32 mouse cellular contexts compared by ENCODE assay signal in genomic region chr1:165506303-165506702, GRCm38 (mm10). TPM values are rescaled to one million over a fixed set of nuclear protein-coding genes. Genes with fewer than 3 reads are reported as not detected.
DNase-seq lines count a peak whose midpoint lies in the region; ATAC-seq lines count a peak whose summit lies in the region.
"Had no signal": no experiment of that assay in that cellular context is flagged by ENCODE, and none has a peak within 500 bp of the region (broad histone marks: within the 10 kb centered on the region; RNA-seq: fewer than 3 reads in every experiment).

No protein-coding gene starts in this region.

- H3K36me3 ChIP-seq in liver, embryonic 16.5 days (ENCODE audit: control insufficient read depth, insufficient read depth), result no peaks in the 10 kb centered on the region
- no peaks in the 10 kb centered on the region for H3K36me3 ChIP-seq in liver, embryonic 12.5 days
- H3K36me3 ChIP-seq: forebrain, embryonic 10.5 days; G1E; heart, embryonic 13.5 days had no signal

- peak; percentile 7 for DNase-seq in adrenal gland, postnatal 14 days
- DNase-seq in adrenal gland, adult 8-10 months, result no peak
- no peak for DNase-seq in urinary bladder, postnatal 36 days (ENCODE audit: low spot score in 2 of 2)
- DNase-seq in thymus, postnatal 14 days, result no peak
- DNase-seq: adrenal gland, postnatal 25 days; B cell, adult 2 months; cerebellum, adult 11 months; cerebellum, adult 8-10 months; cerebellum, postnatal 10 days; cerebellum, postnatal 36 days; gastrocnemius, postnatal 10 days; gastrocnemius, postnatal 36 days; heart, adult 18-20 months; heart, postnatal 14 days; heart, postnatal 4 days had no signal

- 48% methylated on average over 6 of the region's 6 CpGs for WGBS in liver, embryonic 16.5 days (ENCODE audit: insufficient replicate concordance)
- WGBS in liver, embryonic 12.5 days (ENCODE audit: insufficient replicate concordance), result 57% methylated on average over 6 of the region's 6 CpGs

- no peaks in the 10 kb centered on the region for H3K9me3 ChIP-seq in liver, embryonic 16.5 days (replicated peaks; ENCODE audit: control insufficient read depth, low read length)
- no peaks in the 10 kb centered on the region for H3K9me3 ChIP-seq in liver, embryonic 12.5 days (replicated peaks)
- H3K9me3 ChIP-seq: forebrain, embryonic 10.5 days; forebrain, embryonic 13.5 days; G1E; heart, embryonic 13.5 days had no signal

- no peak overlapping the region for H3K4me2 ChIP-seq in liver, embryonic 16.5 days (ENCODE audit: low read depth, low read length)
- H3K4me2 ChIP-seq in liver, embryonic 12.5 days, result no peak overlapping the region
- H3K4me2 ChIP-seq: forebrain, embryonic 13.5 days; heart, embryonic 13.5 days; hindbrain, embryonic 14.5 days had no signal

- H3K4me1 ChIP-seq in liver, embryonic 16.5 days (ENCODE audit: control insufficient read depth, low read depth, low read length), result no peaks in the 10 kb centered on the region
- H3K4me1 ChIP-seq in liver, embryonic 12.5 days, result peaks cover 7% of the 10 kb centered on the region
- no peaks in the 10 kb centered on the region; the same call in 1 of the 2 replicates for H3K4me1 ChIP-seq in brown adipose tissue, adult 24 weeks (ENCODE audit: control insufficient read depth, insufficient read depth, insufficient read length, low read length)
- H3K4me1 ChIP-seq: forebrain, embryonic 13.5 days had no signal

- no peak overlapping the region for H3K4me3 ChIP-seq in liver, embryonic 16.5 days (ENCODE audit: low read depth, low read length)
- H3K4me3 ChIP-seq in liver, embryonic 12.5 days, result no peak overlapping the region
- H3K4me3 ChIP-seq in brown adipose tissue, adult 24 weeks (ENCODE audit: insufficient read depth, low read depth, low read length), result no peak overlapping the region
- H3K4me3 ChIP-seq: forebrain, embryonic 10.5 days; forebrain, embryonic 13.5 days; heart, embryonic 13.5 days had no signal

- ATAC-seq in liver, embryonic 16.5 days (ENCODE audit: low read depth), result peak; percentile 39; the same call in 1 of the 2 replicates
- ATAC-seq in liver, embryonic 12.5 days, result no peak
- ATAC-seq: forebrain, embryonic 13.5 days; forebrain, embryonic 16.5 days; hindbrain, postnatal 0 days; inflammation-experienced regulatory T-cells, adult 6 months; Patski had no signal

- H3K27ac ChIP-seq in liver, embryonic 16.5 days (ENCODE audit: low read length), result no peak overlapping the region
- H3K27ac ChIP-seq in liver, embryonic 12.5 days, result no peak overlapping the region
- peak overlapping the region; percentile 32 for H3K27ac ChIP-seq in brown adipose tissue, adult 24 weeks (replicated peaks; ENCODE audit: low read depth, low read length)
- H3K27ac ChIP-seq: forebrain, embryonic 10.5 days; forebrain, embryonic 13.5 days; heart, embryonic 13.5 days; hindbrain, embryonic 14.5 days; hindbrain, postnatal 0 days had no signal

- no peak overlapping the region for H3K9ac ChIP-seq in liver, embryonic 16.5 days (ENCODE audit: low read depth, low read length)
- no peak overlapping the region for H3K9ac ChIP-seq in liver, embryonic 12.5 days
- H3K9ac ChIP-seq: forebrain, embryonic 13.5 days; heart, embryonic 13.5 days; hindbrain, embryonic 14.5 days had no signal

- H3K27me3 ChIP-seq in liver, embryonic 16.5 days (ENCODE audit: control insufficient read depth, insufficient read depth, low read depth, low read length), result no peaks in the 10 kb centered on the region
- no peaks in the 10 kb centered on the region for H3K27me3 ChIP-seq in liver, embryonic 12.5 days (replicated peaks)
- H3K27me3 ChIP-seq: CH12.LX; forebrain, embryonic 13.5 days; heart, embryonic 13.5 days; Patski had no signal

RNA-seq across cellular contexts. Expression of gene Adcy10, which starts 21.3 kb away (rescaled TPM):
- total RNA-seq in adrenal gland, postnatal 14 days (2021), result 0.11 TPM in 2 replicates
- 1 to 10 TPM in 1 of 4 experiments, under 1 TPM in 3; 0.21 to 1.2 (median 0.39) TPM for total RNA-seq in adrenal gland, adult 8-10 months (2022)
- 0.02 and 0.11 TPM in 2 replicates for polyA plus RNA-seq in liver, embryonic 16.5 days (2015; fragmentation: Nextera tagmentation; extraction: Ambion mirVana)
- polyA plus RNA-seq in liver, embryonic 12.5 days (2016; fragmentation: Nextera tagmentation; extraction: Ambion mirVana), result not detected in 2 replicates
- 5.6 and 5.7 TPM in 2 replicates for polyA plus RNA-seq in brown adipose tissue, adult 24 weeks (2012; ENCODE audit: insufficient read depth, insufficient read length, missing spikeins)
- total RNA-seq: gastrocnemius, adult 18-20 months; gastrocnemius, postnatal 36 days had no signal
- polyA plus RNA-seq: embryonic facial prominence, embryonic 11.5 days; embryonic facial prominence, embryonic 14.5 days; G1E; heart, embryonic 16.5 days; inflammation-experienced regulatory T-cells, adult 6 months had no signal

RNA-seq across cellular contexts. Expression of gene Mpc2, which starts 45.9 kb away (rescaled TPM):
- total RNA-seq in adrenal gland, postnatal 14 days (2021), result 311 and 341 TPM in 2 replicates
- 100 to 1,000 TPM; 136 to 174 (median 148) TPM for total RNA-seq in adrenal gland, adult 8-10 months (2022)
- polyA plus RNA-seq in liver, embryonic 16.5 days (2015; fragmentation: Nextera tagmentation; extraction: Ambion mirVana), result 292 and 315 TPM in 2 replicates
- polyA plus RNA-seq in liver, embryonic 12.5 days (2016; fragmentation: Nextera tagmentation; extraction: Ambion mirVana), result 184 and 196 TPM in 2 replicates
- 2,118 and 2,348 TPM in 2 replicates for polyA plus RNA-seq in brown adipose tissue, adult 24 weeks (2012; ENCODE audit: insufficient read depth, insufficient read length, missing spikeins)

RNA-seq across cellular contexts. Expression of gene Dcaf6, which starts 46.0 kb away (rescaled TPM):
- total RNA-seq in adrenal gland, postnatal 14 days (2021), result 44.5 and 46.5 TPM in 2 replicates
- 10 to 100 TPM; 28.5 to 40.5 (median 34.5) TPM for total RNA-seq in adrenal gland, adult 8-10 months (2022)
- 14.9 and 17.0 TPM in 2 replicates for polyA plus RNA-seq in liver, embryonic 16.5 days (2015; fragmentation: Nextera tagmentation; extraction: Ambion mirVana)
- polyA plus RNA-seq in liver, embryonic 12.5 days (2016; fragmentation: Nextera tagmentation; extraction: Ambion mirVana), result 15.5 and 15.9 TPM in 2 replicates
- 48.9 and 57.7 TPM in 2 replicates for polyA plus RNA-seq in brown adipose tissue, adult 24 weeks (2012; ENCODE audit: insufficient read depth, insufficient read length, missing spikeins)
